Mouse (Mus musculus) limb, embryonic 10.5 days (tissue): ENCODE data around the gene Rab35. TPM values are rescaled to one million over a fixed set of nuclear protein-coding genes. Genes with fewer than 3 reads are reported as not detected.

Source experiments
- DNase-seq: peaks from one replicate; pipeline ENCODE4 v3.0.0-alpha.2; 2017; ENCODE audit warnings: low spot score
- H3K27ac ChIP-seq: fragments of 300-500 bp; sonication (generic); 2 replicates; pipeline ENCODE4 v1.5.1; 2016; ENCODE audit warnings: mild to moderate bottlenecking
- H3K27me3 ChIP-seq: fragments of 300-500 bp; sonication (generic); 2 replicates; pipeline ENCODE4 v1.6.1; 2016; ENCODE audit warnings: low read depth, mild to moderate bottlenecking; ENCODE audit not compliant: poor library complexity, severe bottlenecking
- H3K36me3 ChIP-seq: fragments of 300-500 bp; sonication (generic); 2 replicates; pipeline ENCODE4 v1.6.1; 2016; ENCODE audit warnings: mild to moderate bottlenecking, moderate library complexity
- H3K4me1 ChIP-seq: fragments of 300-500 bp; sonication (generic); 2 replicates; pipeline ENCODE4 v1.6.1; 2016
- H3K4me3 ChIP-seq: fragments of 300-500 bp; sonication (generic); 2 replicates; pipeline ENCODE4 v1.5.1; 2016; ENCODE audit warnings: mild to moderate bottlenecking, moderate library complexity
- H3K9me3 ChIP-seq: fragments of 300-500 bp; sonication (generic); replicated peaks from 2 replicates; pipeline ENCODE4 v1.6.1; 2016; ENCODE audit warnings: mild to moderate bottlenecking
- WGBS: fragments of 180-500 bp; shearing (Covaris S2); methylation state at CpG from one replicate; pipeline ENCODE4 v1.1.7; 2016; 5-methylcytosine and 5-hydroxymethylcytosine counted together
- polyA plus RNA-seq: library from polyadenylated mRNA; unstranded; fragments of >200 nt; fragmentation: Nextera tagmentation; extraction: Ambion mirVana; gene quantifications from 2 replicates; pipeline ENCODE4 v1.2.1, GENCODE M21; 2016

Gene Rab35
- polyA plus RNA-seq, 1 experiment from 2014 or later: 14.9 TPM

GRCm38 (mm10) chr5:115652681-115653575 is 21.2 kb downstream of the Rab35 start:
- peak; percentile 99 for DNase-seq
- Histone ChIP-seq H3K9me3 (no peaks in the 10 kb centered on the region), H3K4me1 (peaks cover 12% of the 10 kb centered on the region), H3K27me3 (no peaks in the 10 kb centered on the region), H3K27ac (peak overlapping the region; percentile 72), H3K36me3 (peaks cover 8% of the 10 kb centered on the region), H3K4me3 (peak overlapping the region; percentile 51)
- 6% methylated on average over 35 of the region's 35 CpGs for WGBS

- Histone ChIP-seq H3K36me3 (no peaks in the 10 kb centered on the region; the same call in 1 of the 2 replicates), H3K4me1 (peaks cover 12% of the 10 kb centered on the region), H3K4me3 (no peak overlapping the region), H3K27ac (no peak overlapping the region), H3K27me3 (no peaks in the 10 kb centered on the region), H3K9me3 (no peaks in the 10 kb centered on the region)
- no peak for DNase-seq
- WGBS: 93% methylated on average over 12 of the region's 12 CpGs
Measured at GRCm38 (mm10) chr5:115653776-115654175, 22.1 kb downstream of the Rab35 start.

GRCm38 (mm10) chr5:115656677-115657076 is 25.0 kb downstream of the Rab35 start:
- peaks cover 12% of the 10 kb centered on the region for H3K4me1 ChIP-seq
- 77% methylated on average over 6 of the region's 6 CpGs for WGBS

GRCm38 (mm10) chr5:115657234-115657633 is 25.5 kb downstream of the Rab35 start:
- H3K27ac ChIP-seq: no peak overlapping the region
- H3K27me3 ChIP-seq: no peaks in the 10 kb centered on the region
- H3K36me3 ChIP-seq: no peaks in the 10 kb centered on the region
- H3K9me3 ChIP-seq: no peaks in the 10 kb centered on the region
- DNase-seq: no peak
- H3K4me1 ChIP-seq: peaks cover 7% of the 10 kb centered on the region
- 90% methylated on average over 1 of the region's 1 CpGs for WGBS
- no peak overlapping the region for H3K4me3 ChIP-seq

More at GRCm38 (mm10) chr5:115656677-115657076, 25.0 kb downstream of the Rab35 start:
- no peak overlapping the region for H3K27ac ChIP-seq
- H3K36me3 ChIP-seq: no peaks in the 10 kb centered on the region
- DNase-seq: no peak
- no peaks in the 10 kb centered on the region for H3K9me3 ChIP-seq
- no peak overlapping the region for H3K4me3 ChIP-seq
- no peaks in the 10 kb centered on the region for H3K27me3 ChIP-seq

GRCm38 (mm10) chr5:115658352-115658751 is 26.6 kb downstream of the Rab35 start:
- Histone ChIP-seq H3K4me1 (0 out of 2 replicates have a peak, but pooled peaks cover 3% of the 10 kb centered on the region), H3K4me3 (no peak overlapping the region), H3K27ac (no peak overlapping the region), H3K36me3 (no peaks in the 10 kb centered on the region), H3K9me3 (no peaks in the 10 kb centered on the region), H3K27me3 (no peaks in the 10 kb centered on the region)
- 84% methylated on average over 6 of the region's 6 CpGs for WGBS
- DNase-seq: no peak

GRCm38 (mm10) chr5:115662658-115663057 is 30.9 kb downstream of the Rab35 start:
- Histone ChIP-seq H3K27ac (no peak overlapping the region), H3K9me3 (no peaks in the 10 kb centered on the region), H3K4me3 (no peak overlapping the region), H3K36me3 (no peaks in the 10 kb centered on the region), H3K4me1 (peaks cover 5% of the 10 kb centered on the region; the same call in 1 of the 2 replicates), H3K27me3 (no peaks in the 10 kb centered on the region)
- no peak for DNase-seq
- 87% methylated on average over 22 of the region's 22 CpGs for WGBS

- Histone ChIP-seq H3K9me3 (no peaks in the 10 kb centered on the region), H3K36me3 (no peaks in the 10 kb centered on the region), H3K4me1 (peaks cover 12% of the 10 kb centered on the region; the same call in 1 of the 2 replicates), H3K27me3 (0 out of 2 replicates have a peak, but pooled peaks cover 3% of the 10 kb centered on the region), H3K4me3 (no peak overlapping the region), H3K27ac (no peak overlapping the region)
- WGBS: 75% methylated on average over 8 of the region's 8 CpGs
- DNase-seq: no peak
Measured at GRCm38 (mm10) chr5:115666366-115667065, 34.8 kb downstream of the Rab35 start.

GRCm38 (mm10) chr5:115667210-115667609 is 35.5 kb downstream of the Rab35 start:
- H3K27me3 ChIP-seq: 0 out of 2 replicates have a peak, but pooled peaks cover 3% of the 10 kb centered on the region
- peaks cover 12% of the 10 kb centered on the region; the same call in 1 of the 2 replicates for H3K4me1 ChIP-seq
- H3K9me3 ChIP-seq: no peaks in the 10 kb centered on the region
- no peaks in the 10 kb centered on the region for H3K36me3 ChIP-seq
- H3K27ac ChIP-seq: no peak overlapping the region
- H3K4me3 ChIP-seq: no peak overlapping the region
- 82% methylated on average over 8 of the region's 8 CpGs for WGBS
- no peak for DNase-seq

- Histone ChIP-seq H3K27ac (no peak overlapping the region), H3K36me3 (no peaks in the 10 kb centered on the region), H3K9me3 (no peaks in the 10 kb centered on the region), H3K27me3 (0 out of 2 replicates have a peak, but pooled peaks cover 3% of the 10 kb centered on the region), H3K4me3 (no peak overlapping the region), H3K4me1 (peaks cover 12% of the 10 kb centered on the region; the same call in 1 of the 2 replicates)
- WGBS: 11% methylated on average over 7 of the region's 7 CpGs
- DNase-seq: no peak
Measured at GRCm38 (mm10) chr5:115667894-115668293, 36.2 kb downstream of the Rab35 start.

- Histone ChIP-seq H3K27me3 (0 out of 2 replicates have a peak, but pooled peaks cover 3% of the 10 kb centered on the region), H3K4me1 (peaks cover 12% of the 10 kb centered on the region; the same call in 1 of the 2 replicates), H3K27ac (no peak overlapping the region), H3K4me3 (no peak overlapping the region), H3K36me3 (no peaks in the 10 kb centered on the region), H3K9me3 (no peaks in the 10 kb centered on the region)
- no peak for DNase-seq
- WGBS: 87% methylated on average over 12 of the region's 12 CpGs
Measured at GRCm38 (mm10) chr5:115668986-115669385, 37.3 kb downstream of the Rab35 start.

- Histone ChIP-seq H3K4me1 (peaks cover 12% of the 10 kb centered on the region; the same call in 1 of the 2 replicates), H3K9me3 (no peaks in the 10 kb centered on the region), H3K27me3 (0 out of 2 replicates have a peak, but pooled peaks cover 3% of the 10 kb centered on the region), H3K36me3 (no peaks in the 10 kb centered on the region), H3K4me3 (no peak overlapping the region), H3K27ac (no peak overlapping the region)
- WGBS: 89% methylated on average over 11 of the region's 11 CpGs
- peak; percentile 19 for DNase-seq
Measured at GRCm38 (mm10) chr5:115669974-115670373, 38.3 kb downstream of the Rab35 start.

- H3K4me3 ChIP-seq: no peak overlapping the region
- H3K27me3 ChIP-seq: 0 out of 2 replicates have a peak, but pooled peaks cover 3% of the 10 kb centered on the region
- H3K27ac ChIP-seq: no peak overlapping the region
- peak; percentile 15 for DNase-seq
- WGBS: 73% methylated on average over 2 of the region's 2 CpGs
- no peaks in the 10 kb centered on the region for H3K9me3 ChIP-seq
- H3K4me1 ChIP-seq: peaks cover 12% of the 10 kb centered on the region; the same call in 1 of the 2 replicates
- H3K36me3 ChIP-seq: no peaks in the 10 kb centered on the region
Measured at GRCm38 (mm10) chr5:115670406-115670805, 38.7 kb downstream of the Rab35 start.
